Mouse (Mus musculus): ENCODE results near the gene Pga5. TPM values are rescaled to one million over a fixed set of nuclear protein-coding genes. Genes with fewer than 3 reads are reported as not detected.

The Pga5 gene
- 22,358 and 23,362 TPM in 2 replicates for polyA plus RNA-seq (2015; fragmentation: Nextera tagmentation; extraction: Ambion mirVana)

- TF ChIP-seq CTCF (IDR thresholded peaks at IDR 0.05; ENCODE audit: low read depth) (peak; percentile 93), EP300 (optimal IDR thresholded peaks at IDR 0.05) (no peak)
- peak within 1 kb of the TSS; percentile 26; the same call in 1 of the 2 replicates for H3K4me3 ChIP-seq (ENCODE audit: low read depth, low read length)
- H3K9ac ChIP-seq (ENCODE audit: low read length) = no peak within 1 kb of the TSS
- H3K27me3 ChIP-seq (ENCODE audit: control insufficient read depth, insufficient read depth, low read length) = no peaks in the 10 kb centered on the region
- 27% methylated on average over 6 of the region's 6 CpGs for whole genome bisulfite sequencing
- peak within 1 kb of the TSS; percentile 35 for H3K27ac ChIP-seq (replicated peaks)
- peak within 1 kb of the TSS; percentile 36 for H3K4me2 ChIP-seq (replicated peaks; ENCODE audit: low read depth)
- DNase-seq (ENCODE audit: low spot score) (peak; percentile 86), ATAC-seq (ENCODE audit: low FRiP score, low TSS enrichment) (peak; percentile 45)
- no peaks in the 10 kb centered on the region for H3K4me1 ChIP-seq (replicated peaks; ENCODE audit: control insufficient read depth, insufficient read depth)
- H3K36me3 ChIP-seq (ENCODE audit: control insufficient read depth, insufficient read depth, low read length) = no peaks in the 10 kb centered on the region
- H3K9me3 ChIP-seq (ENCODE audit: control insufficient read depth, low read length) = no peaks in the 10 kb centered on the region
Observed at GRCm38 (mm10) chr19:10677915-10678771, at the start of gene Pga5. TSS of gene Pga5 (minus strand) at chr19:10678071.

GRCm38 (mm10) chr19:10724629-10725363, 46.9 kb upstream of the Pga5 start:
- Histone ChIP-seq H3K36me3 (ENCODE audit: control insufficient read depth, insufficient read depth, low read length) (no peaks in the 10 kb centered on the region), H3K9ac (ENCODE audit: low read length) (no peak overlapping the region), H3K4me3 (ENCODE audit: low read depth, low read length) (no peak overlapping the region), H3K4me1 (replicated peaks; ENCODE audit: control insufficient read depth, insufficient read depth) (no peaks in the 10 kb centered on the region), H3K9me3 (ENCODE audit: control insufficient read depth, low read length) (no peaks in the 10 kb centered on the region), H3K27ac (replicated peaks) (peak overlapping the region; percentile 88), H3K4me2 (replicated peaks; ENCODE audit: low read depth) (no peak overlapping the region), H3K27me3 (ENCODE audit: control insufficient read depth, insufficient read depth, low read length) (no peaks in the 10 kb centered on the region)
- DNase-seq (ENCODE audit: low spot score) (no peak), ATAC-seq (ENCODE audit: low FRiP score, low TSS enrichment) (no peak)
- TF ChIP-seq EP300 (optimal IDR thresholded peaks at IDR 0.05) = peak; percentile 28
- no peak for TF ChIP-seq CTCF (IDR thresholded peaks at IDR 0.05; ENCODE audit: low read depth)
- 71% methylated on average over 13 of the region's 13 CpGs for WGBS

GRCm38 (mm10) chr19:10723649-10724048, 45.8 kb upstream of the Pga5 start:
- no peaks in the 10 kb centered on the region for H3K9me3 ChIP-seq (ENCODE audit: control insufficient read depth, low read length)
- no peak for TF ChIP-seq CTCF (IDR thresholded peaks at IDR 0.05; ENCODE audit: low read depth)
- TF ChIP-seq EP300 (optimal IDR thresholded peaks at IDR 0.05) = no peak
- ATAC-seq (ENCODE audit: low FRiP score, low TSS enrichment) (no peak; the same call in 1 of the 2 replicates), DNase-seq (ENCODE audit: low spot score) (no peak)
- no peak overlapping the region for H3K4me2 ChIP-seq (replicated peaks; ENCODE audit: low read depth)
- H3K4me3 ChIP-seq (ENCODE audit: low read depth, low read length) = no peak overlapping the region
- no peaks in the 10 kb centered on the region for H3K27me3 ChIP-seq (ENCODE audit: control insufficient read depth, insufficient read depth, low read length)
- 26% methylated on average over 5 of the region's 5 CpGs for WGBS
- peak overlapping the region; percentile 88 for H3K27ac ChIP-seq (replicated peaks)
- H3K4me1 ChIP-seq (replicated peaks; ENCODE audit: control insufficient read depth, insufficient read depth) = no peaks in the 10 kb centered on the region
- H3K9ac ChIP-seq (ENCODE audit: low read length) = no peak overlapping the region
- no peaks in the 10 kb centered on the region for H3K36me3 ChIP-seq (ENCODE audit: control insufficient read depth, insufficient read depth, low read length)

GRCm38 (mm10) chr19:10723084-10723483, 45.2 kb upstream of the Pga5 start:
- H3K4me2 ChIP-seq (replicated peaks; ENCODE audit: low read depth) = no peak overlapping the region
- no peaks in the 10 kb centered on the region for H3K27me3 ChIP-seq (ENCODE audit: control insufficient read depth, insufficient read depth, low read length)
- peak overlapping the region; percentile 67 for H3K27ac ChIP-seq (replicated peaks)
- H3K36me3 ChIP-seq (ENCODE audit: control insufficient read depth, insufficient read depth, low read length) = no peaks in the 10 kb centered on the region
- DNase-seq (ENCODE audit: low spot score) = no peak
- no peak overlapping the region for H3K4me3 ChIP-seq (ENCODE audit: low read depth, low read length)
- H3K9ac ChIP-seq (ENCODE audit: low read length) = no peak overlapping the region
- no peaks in the 10 kb centered on the region for H3K4me1 ChIP-seq (replicated peaks; ENCODE audit: control insufficient read depth, insufficient read depth)
- 18% methylated on average over 13 of the region's 13 CpGs for WGBS
- no peaks in the 10 kb centered on the region for H3K9me3 ChIP-seq (ENCODE audit: control insufficient read depth, low read length)
- no peak for ATAC-seq (ENCODE audit: low FRiP score, low TSS enrichment)
- TF ChIP-seq CTCF (IDR thresholded peaks at IDR 0.05; ENCODE audit: low read depth) = no peak
- no peak for TF ChIP-seq EP300 (optimal IDR thresholded peaks at IDR 0.05)

GRCm38 (mm10) chr19:10721064-10721463, 43.2 kb upstream of the Pga5 start:
- no peaks in the 10 kb centered on the region for H3K27me3 ChIP-seq (ENCODE audit: control insufficient read depth, insufficient read depth, low read length)
- 57% methylated on average over 5 of the region's 5 CpGs for WGBS
- no peaks in the 10 kb centered on the region for H3K9me3 ChIP-seq (ENCODE audit: control insufficient read depth, low read length)
- no peaks in the 10 kb centered on the region for H3K4me1 ChIP-seq (replicated peaks; ENCODE audit: control insufficient read depth, insufficient read depth)
- no peak overlapping the region for H3K9ac ChIP-seq (ENCODE audit: low read length)
- no peak overlapping the region for H3K4me3 ChIP-seq (ENCODE audit: low read depth, low read length)
- ATAC-seq (ENCODE audit: low FRiP score, low TSS enrichment) = no peak
- no peak for TF ChIP-seq EP300 (optimal IDR thresholded peaks at IDR 0.05)
- no peak for TF ChIP-seq CTCF (IDR thresholded peaks at IDR 0.05; ENCODE audit: low read depth)
- no peaks in the 10 kb centered on the region for H3K36me3 ChIP-seq (ENCODE audit: control insufficient read depth, insufficient read depth, low read length)
- no peak overlapping the region for H3K27ac ChIP-seq (replicated peaks)
- DNase-seq (ENCODE audit: low spot score) = no peak
- no peak overlapping the region for H3K4me2 ChIP-seq (replicated peaks; ENCODE audit: low read depth)

Measured in stomach, postnatal 0 days (tissue).